17 mouse cellular contexts compared by ENCODE assay signal in the genomic region with DNA sequence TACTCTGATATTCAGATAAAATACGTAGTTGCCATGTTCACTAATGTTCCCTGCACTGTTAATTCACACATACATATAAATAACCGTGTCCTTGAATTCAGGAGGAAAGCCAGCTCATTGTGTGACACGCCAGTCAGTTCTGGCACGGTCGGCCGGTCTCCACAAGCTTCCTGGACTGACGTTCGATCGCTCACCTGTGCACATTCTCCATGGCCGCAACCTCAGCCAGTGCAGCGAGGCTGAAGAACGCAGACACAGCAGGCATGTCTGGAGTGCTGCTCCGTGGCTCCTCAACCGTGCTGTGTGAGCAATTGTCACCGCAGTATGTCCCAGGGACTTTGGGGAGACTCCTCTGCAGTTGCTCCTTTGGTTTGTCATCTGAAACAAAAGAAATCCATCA.
"Had no signal": no experiment of that assay in that cellular context is flagged by ENCODE, and none has a peak within 500 bp of the region (broad histone marks: within the 10 kb centered on the region; RNA-seq: fewer than 3 reads in every experiment).

No protein-coding gene starts in this region.

- DNase-seq: kidney, adult 9 months; layer of hippocampus, postnatal 36 days; liver, embryonic 13.5 days; lung, adult 2 months; lung, postnatal 14 days; lung, postnatal 4 days; retina, postnatal 1 day; right cerebral cortex, postnatal 25 days; spleen, adult 18-20 months; thymus, postnatal 36 days had no signal

- H3K4me3 ChIP-seq: left cerebral cortex, adult 2 months; liver, embryonic 13.5 days; midbrain, embryonic 10.5 days; midbrain, embryonic 13.5 days; myocyte; neural tube, embryonic 13.5 days; stomach, embryonic 15.5 days had no signal

- H3K4me1 ChIP-seq: midbrain, embryonic 10.5 days; midbrain, embryonic 13.5 days; neural tube, embryonic 13.5 days; stomach, embryonic 15.5 days had no signal

- ATAC-seq: midbrain, embryonic 13.5 days; midbrain, embryonic 16.5 days had no signal

- H3K27ac ChIP-seq: left cerebral cortex, adult 2 months; liver, embryonic 13.5 days; midbrain, embryonic 10.5 days; midbrain, embryonic 13.5 days; neural tube, embryonic 13.5 days; stomach, embryonic 15.5 days had no signal

- H3K27me3 ChIP-seq: liver, embryonic 13.5 days; midbrain, embryonic 13.5 days; neural tube, embryonic 13.5 days; stomach, embryonic 15.5 days had no signal
